Mouse (Mus musculus) stomach, postnatal 0 days (tissue): ENCODE results near the gene Pdha2. TPM values are rescaled to one million over a fixed set of nuclear protein-coding genes. Genes with fewer than 3 reads are reported as not detected.

Source experiments
- ATAC-seq: fragments of 200-750 bp; cut with Nextera tagmentation; 2 replicates; pipeline ENCODE4 v1.8.0; 2017; ENCODE audit not compliant: low FRiP score, low TSS enrichment
- DNase-seq: peaks from one replicate; pipeline ENCODE4 v3.0.0-alpha.2; 2016; ENCODE audit warnings: low spot score
- H3K27ac ChIP-seq: fragments of 300-500 bp; sonication (generic); replicated peaks from 2 replicates; pipeline ENCODE4 v1.5.1; 2014; ENCODE audit warnings: mild to moderate bottlenecking, control low read depth
- H3K27me3 ChIP-seq: fragments of 300-500 bp; sonication (generic); 2 replicates; pipeline ENCODE4 v1.6.1; 2014; ENCODE audit warnings: low read length; ENCODE audit not compliant: control insufficient read depth, insufficient read depth
- H3K36me3 ChIP-seq: fragments of 300-500 bp; sonication (generic); 2 replicates; pipeline ENCODE4 v1.6.1; 2014; ENCODE audit warnings: low read length, mixed read lengths; ENCODE audit not compliant: control insufficient read depth, insufficient read depth
- H3K4me1 ChIP-seq: fragments of 300-500 bp; sonication (generic); replicated peaks from 2 replicates; pipeline ENCODE4 v1.6.1; 2014; ENCODE audit warnings: antibody characterized with exemption; ENCODE audit not compliant: control insufficient read depth, insufficient read depth
- H3K4me2 ChIP-seq: fragments of 300-500 bp; sonication (generic); replicated peaks from 2 replicates; pipeline ENCODE4 v1.6.1; 2014; ENCODE audit warnings: low read depth, mild to moderate bottlenecking, control low read depth, moderate library complexity
- H3K4me3 ChIP-seq: fragments of 300-500 bp; sonication (generic); 2 replicates; pipeline ENCODE4 v1.5.1; 2014; ENCODE audit warnings: low read depth, low read length, control low read depth
- H3K9ac ChIP-seq: fragments of 300-500 bp; sonication (generic); 2 replicates; pipeline ENCODE4 v1.6.1; 2014; ENCODE audit warnings: mild to moderate bottlenecking, low read length, control low read depth, mixed read lengths
- H3K9me3 ChIP-seq: fragments of 300-500 bp; sonication (generic); 2 replicates; pipeline ENCODE4 v1.6.1; 2016; ENCODE audit warnings: low read length; ENCODE audit not compliant: control insufficient read depth
- CTCF ChIP-seq: IDR thresholded peaks from 2 replicates; pipeline ENCODE4 v1.5.1; 2016; ENCODE audit warnings: antibody characterized with exemption, low read depth, mild to moderate bottlenecking, moderate library complexity
- EP300 ChIP-seq: optimal IDR thresholded peaks from 2 replicates; pipeline ENCODE3; 2016; ENCODE audit warnings: antibody characterized with exemption
- WGBS: fragments of 180-500 bp; shearing (Covaris S2); extraction: QIAGEN DNeasy Blood & Tissue Kit; methylation state at CpG from one replicate; pipeline ENCODE4 v1.1.7; 2014; 5-methylcytosine and 5-hydroxymethylcytosine counted together
- polyA plus RNA-seq: library from polyadenylated mRNA; unstranded; fragments of >200 nt; fragmentation: Nextera tagmentation; extraction: Ambion mirVana; gene quantifications from 2 replicates; pipeline ENCODE4 v1.2.1, GENCODE M21; 2015

The Pdha2 gene
- polyA plus RNA-seq, 1 experiment from 2014 or later = not detected

GRCm38 (mm10) chr3:141222339-141222738 lies 10.2 kb upstream of the Pdha2 start:
- H3K4me1 ChIP-seq = no peaks in the 10 kb centered on the region
- TF ChIP-seq CTCF (no peak), EP300 (no peak)
- H3K9ac ChIP-seq = no peak overlapping the region
- no peaks in the 10 kb centered on the region for H3K27me3 ChIP-seq
- no peak overlapping the region for H3K4me2 ChIP-seq
- ATAC-seq (no peak), DNase-seq (no peak)
- H3K4me3 ChIP-seq = no peak overlapping the region
- no peaks in the 10 kb centered on the region for H3K36me3 ChIP-seq
- H3K27ac ChIP-seq = no peak overlapping the region
- WGBS = 37% methylated on average over 1 of the region's 1 CpGs
- H3K9me3 ChIP-seq = no peaks in the 10 kb centered on the region

DNA sequence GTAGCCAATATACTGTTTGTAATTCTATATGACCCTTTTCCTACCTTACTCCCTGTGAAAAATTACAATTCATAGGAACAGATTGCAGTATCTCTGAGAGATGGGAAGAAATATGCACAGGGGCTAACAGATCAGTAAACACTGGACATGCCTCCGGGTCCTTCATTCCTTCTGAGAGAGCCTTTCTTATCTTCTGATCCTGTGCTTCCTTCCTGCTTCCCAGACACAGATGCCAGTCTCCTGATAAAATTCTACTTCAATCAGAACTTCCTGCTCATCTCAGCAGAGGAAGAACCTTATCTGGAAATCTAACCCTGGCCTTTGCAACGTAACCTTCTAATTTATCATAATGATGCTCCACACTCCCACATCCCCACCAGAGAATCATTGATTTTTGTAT lies 6.4 kb upstream of the Pdha2 start:
- Histone ChIP-seq H3K36me3 (no peaks in the 10 kb centered on the region), H3K9ac (no peak overlapping the region), H3K4me3 (no peak overlapping the region), H3K27me3 (no peaks in the 10 kb centered on the region), H3K9me3 (no peaks in the 10 kb centered on the region), H3K27ac (no peak overlapping the region), H3K4me2 (no peak overlapping the region), H3K4me1 (no peaks in the 10 kb centered on the region)
- TF ChIP-seq EP300 (no peak), CTCF (no peak)
- 44% methylated on average over 2 of the region's 2 CpGs for WGBS
- ATAC-seq (no peak), DNase-seq (no peak)

- Histone ChIP-seq H3K4me2 (no peak overlapping the region), H3K9me3 (no peaks in the 10 kb centered on the region), H3K9ac (no peak overlapping the region), H3K27ac (no peak overlapping the region), H3K4me3 (no peak overlapping the region), H3K36me3 (no peaks in the 10 kb centered on the region), H3K4me1 (no peaks in the 10 kb centered on the region), H3K27me3 (no peaks in the 10 kb centered on the region)
- no peak for ATAC-seq
- TF ChIP-seq CTCF (peak; percentile 25), EP300 (no peak)
- DNase-seq = no peak
Measured at GRCm38 (mm10) chr3:141216999-141217398, 4.8 kb upstream of the Pdha2 start.

DNA sequence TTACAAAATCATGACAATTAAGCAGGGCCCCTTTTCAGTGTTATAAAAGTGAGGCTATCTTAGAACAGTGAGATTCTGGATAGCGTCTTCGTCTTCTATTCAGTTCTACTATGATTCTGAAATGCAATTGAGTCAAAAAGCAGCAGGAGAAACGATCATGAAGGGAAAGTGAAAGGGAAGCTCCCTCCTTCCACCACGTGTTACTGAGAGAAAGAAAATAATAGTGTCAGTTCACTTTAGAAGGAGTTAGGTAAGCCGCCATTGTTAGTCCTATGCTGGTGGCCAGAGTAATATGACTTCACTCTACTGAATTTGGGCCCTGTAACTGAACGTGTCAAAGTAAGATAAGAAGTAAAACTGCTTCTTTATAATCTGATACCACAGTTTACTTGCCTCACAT lies 4.1 kb upstream of the Pdha2 start:
- Histone ChIP-seq H3K4me3 (no peak overlapping the region), H3K36me3 (no peaks in the 10 kb centered on the region), H3K9ac (no peak overlapping the region), H3K27me3 (no peaks in the 10 kb centered on the region), H3K27ac (no peak overlapping the region), H3K4me1 (no peaks in the 10 kb centered on the region), H3K4me2 (no peak overlapping the region), H3K9me3 (no peaks in the 10 kb centered on the region)
- no peak for DNase-seq
- TF ChIP-seq EP300 = no peak
- no peak for TF ChIP-seq CTCF
- ATAC-seq = no peak
- WGBS = 68% methylated on average over 6 of the region's 6 CpGs

DNA sequence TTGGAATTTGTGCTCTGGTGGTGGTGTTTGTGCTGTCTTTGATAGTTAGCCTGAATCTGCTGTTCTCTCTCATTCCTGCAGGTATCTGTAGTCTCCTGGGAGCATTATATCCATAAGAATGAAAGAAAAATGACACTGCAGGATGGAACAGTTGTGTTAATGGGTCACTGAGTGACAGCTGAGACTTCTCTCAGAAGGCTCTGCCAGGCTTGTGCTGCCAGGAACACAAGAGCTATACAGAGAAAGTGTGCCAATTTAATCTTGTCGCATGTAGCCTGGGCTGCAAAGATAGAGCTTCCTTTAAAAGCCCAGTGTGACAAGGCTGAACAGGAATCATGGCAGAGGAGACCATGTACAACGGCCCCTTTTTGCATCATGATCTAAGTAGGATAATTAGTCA lies 2.6 kb upstream of the Pdha2 start:
- no peaks in the 10 kb centered on the region for H3K4me1 ChIP-seq
- no peak overlapping the region for H3K27ac ChIP-seq
- ATAC-seq (no peak), DNase-seq (no peak)
- H3K4me2 ChIP-seq = no peak overlapping the region
- no peaks in the 10 kb centered on the region for H3K27me3 ChIP-seq
- H3K9me3 ChIP-seq = no peaks in the 10 kb centered on the region
- H3K4me3 ChIP-seq = no peak overlapping the region
- H3K9ac ChIP-seq = no peak overlapping the region
- WGBS = 76% methylated on average over 2 of the region's 2 CpGs
- no peak for TF ChIP-seq EP300
- TF ChIP-seq CTCF = no peak
- no peaks in the 10 kb centered on the region for H3K36me3 ChIP-seq

DNA sequence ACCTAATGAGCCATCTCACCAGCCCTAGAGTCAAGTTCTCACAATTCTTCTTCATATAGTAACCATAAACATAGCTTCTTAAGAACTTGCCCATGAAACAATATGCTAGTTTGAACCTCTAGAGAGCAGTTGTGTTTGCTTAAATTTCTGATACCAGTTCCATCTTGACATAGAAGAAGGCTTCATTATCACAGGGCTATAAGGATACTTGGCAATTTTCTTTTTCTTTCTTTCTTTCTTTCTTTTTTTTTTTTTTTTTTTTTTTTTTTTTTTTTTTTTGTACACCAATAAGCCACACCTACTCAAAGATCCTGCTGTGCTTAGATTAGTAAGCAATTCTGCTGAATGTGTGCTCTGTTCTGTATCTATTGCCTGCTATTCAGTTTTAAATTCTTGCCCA lies 2.0 kb upstream of the Pdha2 start:
- Histone ChIP-seq H3K4me1 (no peaks in the 10 kb centered on the region), H3K27me3 (no peaks in the 10 kb centered on the region), H3K27ac (no peak overlapping the region), H3K4me2 (no peak overlapping the region), H3K4me3 (no peak overlapping the region), H3K9ac (no peak overlapping the region), H3K36me3 (no peaks in the 10 kb centered on the region), H3K9me3 (no peaks in the 10 kb centered on the region)
- no peak for TF ChIP-seq CTCF
- no peak for TF ChIP-seq EP300
- DNase-seq (no peak), ATAC-seq (no peak)
